Mouse (Mus musculus): Measurements from ENCODE around the gene Zmat3. TPM values are rescaled to one million over a fixed set of nuclear protein-coding genes. Genes with fewer than 3 reads are reported as not detected.
A peak's percentile ranks its signal among the peaks of the same experiment; 100 is the strongest.

Gene Zmat3
- polyA plus RNA-seq, 1 experiment from 2014 or later, result 6.8 TPM

GRCm38 (mm10) chr3:32401591-32401990 is 35.8 kb upstream of the Zmat3 start:
- H3K36me3 ChIP-seq (replicated peaks; ENCODE audit: control insufficient read depth, insufficient read depth, low read depth, low read length), result no peaks in the 10 kb centered on the region
- no peak overlapping the region for H3K27ac ChIP-seq (replicated peaks; ENCODE audit: low read depth, low read length)
- no peaks in the 10 kb centered on the region for H3K27me3 ChIP-seq (ENCODE audit: control insufficient read depth, insufficient read depth, low read length)
- no peak overlapping the region for H3K4me3 ChIP-seq (ENCODE audit: low read depth, low read length)
- no peaks in the 10 kb centered on the region; the same call in 1 of the 2 replicates for H3K4me1 ChIP-seq (ENCODE audit: control insufficient read depth, insufficient read depth, low read length)
- no peak for ATAC-seq (replicated peaks; ENCODE audit: insufficient number of reproducible peaks, low FRiP score, low TSS enrichment, low read depth)
- no peaks in the 10 kb centered on the region for H3K9me3 ChIP-seq (replicated peaks; ENCODE audit: control insufficient read depth, low read length)
- no peak overlapping the region for H3K4me2 ChIP-seq (ENCODE audit: low read depth, low read length)
- 76% methylated on average over 3 of the region's 3 CpGs for WGBS
- DNase-seq (ENCODE audit: low spot score), result no peak
- no peak overlapping the region for H3K9ac ChIP-seq (replicated peaks; ENCODE audit: low read length)

DNA sequence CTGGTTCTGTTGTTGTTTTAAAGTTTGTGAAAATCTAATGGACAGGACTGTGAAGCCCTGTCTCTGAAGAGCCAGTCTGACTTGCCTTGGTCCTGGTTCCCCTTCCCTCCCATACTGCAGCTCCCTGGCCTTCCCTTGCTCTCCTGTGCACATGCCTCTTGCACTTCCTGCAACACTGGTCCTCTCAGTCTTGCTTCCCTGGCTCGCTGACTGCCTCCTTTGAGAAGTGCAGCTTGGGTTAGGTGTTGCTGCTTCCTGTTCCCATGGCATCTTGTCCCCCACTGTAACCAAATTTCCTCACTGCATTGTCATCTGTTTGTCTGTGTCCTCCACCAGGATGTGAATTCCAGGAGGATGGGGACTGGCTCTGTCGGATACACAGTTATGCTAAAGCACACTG is 34.1 kb upstream of the Zmat3 start:
- Histone ChIP-seq H3K9ac (replicated peaks; ENCODE audit: low read length) (no peak overlapping the region), H3K4me2 (ENCODE audit: low read depth, low read length) (no peak overlapping the region), H3K4me3 (ENCODE audit: low read depth, low read length) (no peak overlapping the region), H3K9me3 (replicated peaks; ENCODE audit: control insufficient read depth, low read length) (no peaks in the 10 kb centered on the region), H3K36me3 (replicated peaks; ENCODE audit: control insufficient read depth, insufficient read depth, low read depth, low read length) (no peaks in the 10 kb centered on the region), H3K27me3 (ENCODE audit: control insufficient read depth, insufficient read depth, low read length) (no peaks in the 10 kb centered on the region), H3K4me1 (ENCODE audit: control insufficient read depth, insufficient read depth, low read length) (no peaks in the 10 kb centered on the region; the same call in 1 of the 2 replicates), H3K27ac (replicated peaks; ENCODE audit: low read depth, low read length) (no peak overlapping the region)
- ATAC-seq (replicated peaks; ENCODE audit: insufficient number of reproducible peaks, low FRiP score, low TSS enrichment, low read depth), result no peak
- peak; percentile 10 for DNase-seq (ENCODE audit: low spot score)
- 50% methylated on average over 2 of the region's 2 CpGs for WGBS

- no peak overlapping the region for H3K9ac ChIP-seq (replicated peaks; ENCODE audit: low read length)
- H3K9me3 ChIP-seq (replicated peaks; ENCODE audit: control insufficient read depth, low read length), result no peaks in the 10 kb centered on the region
- no peaks in the 10 kb centered on the region for H3K36me3 ChIP-seq (replicated peaks; ENCODE audit: control insufficient read depth, insufficient read depth, low read depth, low read length)
- H3K27ac ChIP-seq (replicated peaks; ENCODE audit: low read depth, low read length), result no peak overlapping the region
- DNase-seq (ENCODE audit: low spot score) (no peak), ATAC-seq (replicated peaks; ENCODE audit: insufficient number of reproducible peaks, low FRiP score, low TSS enrichment, low read depth) (no peak)
- no peak overlapping the region for H3K4me3 ChIP-seq (ENCODE audit: low read depth, low read length)
- no peaks in the 10 kb centered on the region; the same call in 1 of the 2 replicates for H3K4me1 ChIP-seq (ENCODE audit: control insufficient read depth, insufficient read depth, low read length)
- no peak overlapping the region for H3K4me2 ChIP-seq (ENCODE audit: low read depth, low read length)
- WGBS, result 40% methylated on average over 4 of the region's 4 CpGs
- H3K27me3 ChIP-seq (ENCODE audit: control insufficient read depth, insufficient read depth, low read length), result no peaks in the 10 kb centered on the region
Observed at GRCm38 (mm10) chr3:32399381-32399780, 33.6 kb upstream of the Zmat3 start.

- DNase-seq (ENCODE audit: low spot score) (no peak), ATAC-seq (replicated peaks; ENCODE audit: insufficient number of reproducible peaks, low FRiP score, low TSS enrichment, low read depth) (no peak)
- Histone ChIP-seq H3K4me3 (ENCODE audit: low read depth, low read length) (no peak overlapping the region; the same call in 1 of the 2 replicates), H3K27ac (replicated peaks; ENCODE audit: low read depth, low read length) (no peak overlapping the region), H3K36me3 (replicated peaks; ENCODE audit: control insufficient read depth, insufficient read depth, low read depth, low read length) (no peaks in the 10 kb centered on the region), H3K9me3 (replicated peaks; ENCODE audit: control insufficient read depth, low read length) (no peaks in the 10 kb centered on the region), H3K4me2 (ENCODE audit: low read depth, low read length) (no peak overlapping the region; the same call in 1 of the 2 replicates), H3K4me1 (ENCODE audit: control insufficient read depth, insufficient read depth, low read length) (no peaks in the 10 kb centered on the region; the same call in 1 of the 2 replicates), H3K27me3 (ENCODE audit: control insufficient read depth, insufficient read depth, low read length) (no peaks in the 10 kb centered on the region), H3K9ac (replicated peaks; ENCODE audit: low read length) (no peak overlapping the region)
- WGBS, result 26% methylated on average over 4 of the region's 4 CpGs
Observed at GRCm38 (mm10) chr3:32398623-32399022, 32.8 kb upstream of the Zmat3 start.

DNA sequence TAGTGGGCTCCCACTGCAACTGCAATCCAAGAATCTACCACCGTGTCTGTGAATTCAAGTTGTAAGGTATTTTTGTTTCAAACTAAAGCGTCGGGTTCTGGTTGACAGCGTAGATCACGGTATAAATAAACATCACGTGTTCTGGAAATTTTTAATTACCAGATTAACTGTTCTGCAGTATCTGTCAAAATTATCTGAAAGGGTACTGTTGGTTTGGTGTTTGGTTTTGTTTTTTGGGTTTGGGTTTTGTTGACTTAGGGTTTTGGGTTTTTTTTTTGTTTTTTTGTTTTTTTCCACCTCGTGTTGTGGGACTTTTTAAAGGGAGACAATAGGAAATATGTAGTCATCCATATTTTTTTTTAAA is 32.3 kb upstream of the Zmat3 start:
- H3K4me3 ChIP-seq (ENCODE audit: low read depth, low read length), result peak overlapping the region; percentile 91
- ATAC-seq (replicated peaks; ENCODE audit: insufficient number of reproducible peaks, low FRiP score, low TSS enrichment, low read depth) (no peak), DNase-seq (ENCODE audit: low spot score) (no peak)
- peak overlapping the region; percentile 93; the same call in 1 of the 2 replicates for H3K9ac ChIP-seq (replicated peaks; ENCODE audit: low read length)
- 2% methylated on average over 7 of the region's 7 CpGs for WGBS
- no peaks in the 10 kb centered on the region; the same call in 1 of the 2 replicates for H3K4me1 ChIP-seq (ENCODE audit: control insufficient read depth, insufficient read depth, low read length)
- no peaks in the 10 kb centered on the region for H3K36me3 ChIP-seq (replicated peaks; ENCODE audit: control insufficient read depth, insufficient read depth, low read depth, low read length)
- no peak overlapping the region for H3K27ac ChIP-seq (replicated peaks; ENCODE audit: low read depth, low read length)
- H3K4me2 ChIP-seq (ENCODE audit: low read depth, low read length), result peak overlapping the region; percentile 53
- H3K27me3 ChIP-seq (ENCODE audit: control insufficient read depth, insufficient read depth, low read length), result no peaks in the 10 kb centered on the region
- no peaks in the 10 kb centered on the region for H3K9me3 ChIP-seq (replicated peaks; ENCODE audit: control insufficient read depth, low read length)

DNA sequence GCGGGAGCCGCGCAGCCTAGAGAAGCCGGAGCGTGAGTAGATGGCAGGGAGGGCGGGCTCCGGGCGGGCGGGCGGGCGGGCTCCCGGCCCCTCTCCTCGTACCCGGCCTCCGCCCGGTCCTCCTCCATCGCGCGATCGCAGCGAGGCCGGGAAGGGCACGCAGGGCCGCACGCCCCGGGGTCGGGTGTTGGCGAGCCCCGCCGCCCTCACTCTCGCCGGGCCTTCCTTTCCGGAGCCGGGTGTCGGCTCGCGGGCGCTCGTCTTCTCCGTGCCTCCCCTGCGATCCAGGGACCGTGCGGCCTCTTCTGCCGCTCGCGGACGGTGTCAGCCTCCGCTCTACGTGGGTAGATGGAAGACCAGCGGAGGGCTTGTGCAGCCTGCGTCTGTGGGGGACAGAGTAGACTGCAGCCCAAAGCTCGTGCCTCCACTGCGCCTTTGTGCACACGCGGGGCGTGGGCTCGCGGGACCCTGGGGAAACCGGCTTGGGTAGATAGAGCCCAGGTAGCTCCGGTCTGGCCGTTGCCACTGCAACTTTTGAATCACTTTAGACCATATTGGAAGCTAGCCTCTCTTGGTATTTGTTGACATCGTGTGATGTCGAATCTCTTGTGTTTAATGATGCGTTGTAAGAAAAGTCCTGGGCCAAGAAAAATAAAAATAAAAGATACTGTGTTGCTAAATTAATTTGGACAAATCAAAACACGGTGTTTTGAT is 31.8 kb upstream of the Zmat3 start, which contains the start of gene Pik3ca:
Gene Pik3ca, plus strand, starts transcription at position 211 of the 714 bp plus-strand sequence.
- Histone ChIP-seq H3K4me3 (ENCODE audit: low read depth, low read length) (peak within 1 kb of the TSS; percentile 91), H3K4me1 (ENCODE audit: control insufficient read depth, insufficient read depth, low read length) (no peaks in the 10 kb centered on the region; the same call in 1 of the 2 replicates), H3K9ac (replicated peaks; ENCODE audit: low read length) (peak within 1 kb of the TSS; percentile 93), H3K9me3 (replicated peaks; ENCODE audit: control insufficient read depth, low read length) (no peaks in the 10 kb centered on the region), H3K4me2 (ENCODE audit: low read depth, low read length) (peak within 1 kb of the TSS; percentile 58), H3K36me3 (replicated peaks; ENCODE audit: control insufficient read depth, insufficient read depth, low read depth, low read length) (no peaks in the 10 kb centered on the region), H3K27me3 (ENCODE audit: control insufficient read depth, insufficient read depth, low read length) (no peaks in the 10 kb centered on the region), H3K27ac (replicated peaks; ENCODE audit: low read depth, low read length) (peak within 1 kb of the TSS; percentile 95)
- DNase-seq (ENCODE audit: low spot score) (peak; percentile 64), ATAC-seq (replicated peaks; ENCODE audit: insufficient number of reproducible peaks, low FRiP score, low TSS enrichment, low read depth) (peak; percentile 66)
- under 1% methylated on average over 44 of the region's 65 CpGs for WGBS

- peak overlapping the region; percentile 95 for H3K27ac ChIP-seq (replicated peaks; ENCODE audit: low read depth, low read length)
- no peaks in the 10 kb centered on the region for H3K27me3 ChIP-seq (ENCODE audit: control insufficient read depth, insufficient read depth, low read length)
- no peaks in the 10 kb centered on the region; the same call in 1 of the 2 replicates for H3K4me1 ChIP-seq (ENCODE audit: control insufficient read depth, insufficient read depth, low read length)
- no peaks in the 10 kb centered on the region for H3K36me3 ChIP-seq (replicated peaks; ENCODE audit: control insufficient read depth, insufficient read depth, low read depth, low read length)
- peak; percentile 98 for DNase-seq (ENCODE audit: low spot score)
- no peaks in the 10 kb centered on the region for H3K9me3 ChIP-seq (replicated peaks; ENCODE audit: control insufficient read depth, low read length)
- peak; percentile 96 for ATAC-seq (replicated peaks; ENCODE audit: insufficient number of reproducible peaks, low FRiP score, low TSS enrichment, low read depth)
- WGBS, result under 1% methylated on average over 58 of the region's 77 CpGs
- H3K9ac ChIP-seq (replicated peaks; ENCODE audit: low read length), result peak overlapping the region; percentile 93
- H3K4me2 ChIP-seq (ENCODE audit: low read depth, low read length), result peak overlapping the region; percentile 58
- peak overlapping the region; percentile 91 for H3K4me3 ChIP-seq (ENCODE audit: low read depth, low read length)
Observed at GRCm38 (mm10) chr3:32396794-32397460, 31.1 kb upstream of the Zmat3 start.
